Mouse (Mus musculus) bone marrow, adult 2 months (tissue): ENCODE results near the gene Ppil6. TPM values are rescaled to one million over a fixed set of nuclear protein-coding genes. Genes with fewer than 3 reads are reported as not detected.

ENCODE experiments used
- H3K27ac ChIP-seq: fragments of 200-500 bp; 2 replicates; pipeline ENCODE4 v1.5.1; 2012; ENCODE audit warnings: low read depth, mild to moderate bottlenecking, control low read depth, inconsistent platforms, low read length; ENCODE audit not compliant: control insufficient read depth, poor library complexity, insufficient read depth
- H3K4me1 ChIP-seq: fragments of 200-500 bp; 2 replicates; pipeline ENCODE4 v1.6.1; 2011; ENCODE audit warnings: low read length; ENCODE audit not compliant: control insufficient read depth, insufficient read depth
- H3K4me3 ChIP-seq: fragments of 200-500 bp; replicated peaks from 2 replicates; pipeline ENCODE3; 2011; ENCODE audit warnings: mild to moderate bottlenecking, low read depth, low read length, control low read depth; ENCODE audit not compliant: control insufficient read depth
- CTCF ChIP-seq: fragments of 200-500 bp; IDR thresholded peaks from 2 replicates; pipeline ENCODE4 v1.5.1; 2011; ENCODE audit warnings: low read length, control low read depth; ENCODE audit not compliant: control insufficient read depth, insufficient read depth
- POLR2A ChIP-seq: fragments of 200-500 bp; IDR thresholded peaks from 2 replicates; pipeline ENCODE4 v1.6.1; 2011; ENCODE audit warnings: low read depth, mild to moderate bottlenecking, control low read depth, low read length, borderline replicate concordance; ENCODE audit not compliant: control insufficient read depth
- WGBS: fragments of 180-500 bp; shearing (Covaris S2); methylation state at CpG from one replicate; pipeline ENCODE4 v1.1.7; 2018; 5-methylcytosine and 5-hydroxymethylcytosine counted together
- polyA plus RNA-seq: library from polyadenylated mRNA; stranded (reverse); fragments of >200 nt; gene quantifications from 2 replicates; pipeline ENCODE4 v1.2.4, GENCODE M21; 2011; ENCODE audit warnings: low replicate concordance; ENCODE audit not compliant: missing spikeins, insufficient read depth, insufficient read length

Gene Ppil6
- polyA plus RNA-seq, 1 experiment = not detected

DNA sequence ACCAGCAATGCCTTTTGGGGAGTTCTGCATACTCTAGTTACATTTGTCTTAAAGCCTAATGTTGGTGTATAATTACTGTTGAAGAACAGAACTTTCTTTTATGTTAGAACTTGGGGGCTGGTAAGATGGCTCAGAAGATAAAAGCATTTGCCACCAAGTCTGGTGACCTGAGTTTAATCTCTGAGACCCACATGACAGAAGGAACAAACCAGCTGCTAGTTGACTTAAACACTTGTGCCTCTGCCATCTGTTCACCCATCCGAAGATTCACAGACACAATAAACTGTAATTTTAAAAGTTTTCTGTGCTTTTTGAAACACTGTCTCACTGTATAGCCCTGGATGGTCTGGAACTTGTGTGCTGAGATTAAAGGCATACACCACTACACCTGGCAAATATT is 35.5 kb downstream of the Ppil6 start:
- no peak overlapping the region for H3K27ac ChIP-seq
- H3K4me1 ChIP-seq = peaks cover 3% of the 10 kb centered on the region; the same call in 1 of the 2 replicates
- TF ChIP-seq CTCF (no peak), POLR2A (no peak)
- whole genome bisulfite sequencing = 69% methylated on average over 1 of the region's 1 CpGs
- no peak overlapping the region for H3K4me3 ChIP-seq

DNA sequence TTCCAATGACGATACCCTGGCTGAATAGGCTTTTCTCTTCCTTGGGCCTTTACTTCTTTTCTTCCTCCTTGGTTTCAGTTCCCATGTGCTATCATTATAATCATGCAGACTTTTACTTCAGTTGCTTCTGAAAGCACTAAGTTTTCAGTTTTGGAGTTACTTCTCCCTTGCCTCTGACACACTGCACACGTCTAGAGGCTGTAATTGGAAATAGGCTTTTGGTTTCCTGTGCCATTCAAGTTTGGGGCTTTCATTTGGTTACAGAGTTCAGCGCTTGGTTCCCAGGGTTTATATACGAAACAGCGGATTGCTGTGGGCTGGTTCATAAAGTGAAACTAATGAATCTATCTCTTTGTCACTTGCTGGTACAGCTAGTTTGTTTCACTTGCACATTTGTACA is 39.7 kb downstream of the Ppil6 start:
- 25% methylated on average over 5 of the region's 5 CpGs for WGBS
- no peaks in the 10 kb centered on the region; the same call in 1 of the 2 replicates for H3K4me1 ChIP-seq
- H3K27ac ChIP-seq = no peak overlapping the region
- H3K4me3 ChIP-seq = no peak overlapping the region
- TF ChIP-seq CTCF = no peak
- no peak for TF ChIP-seq POLR2A

DNA sequence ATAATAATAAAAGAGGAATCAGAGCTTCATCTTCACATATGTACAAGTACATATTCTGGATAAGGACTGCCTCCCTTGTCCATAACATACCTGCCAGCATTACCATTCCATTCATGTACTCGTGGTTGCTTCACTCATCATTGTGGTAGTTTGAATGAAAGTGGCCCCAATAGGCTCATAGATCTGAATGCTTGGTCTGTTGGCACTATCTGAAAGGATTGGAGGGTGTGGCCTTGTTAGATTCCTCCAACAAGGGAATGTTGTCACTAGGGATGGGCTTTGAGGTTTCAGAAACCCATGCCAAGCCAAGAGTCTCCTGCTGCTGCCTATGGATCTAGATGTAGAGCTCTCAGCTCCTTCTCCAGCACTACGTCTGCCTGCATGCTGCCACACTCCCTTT is 45.8 kb downstream of the Ppil6 start:
- H3K4me1 ChIP-seq = no peaks in the 10 kb centered on the region; the same call in 1 of the 2 replicates
- WGBS = 80% methylated on average over 2 of the region's 2 CpGs
- H3K27ac ChIP-seq = no peak overlapping the region
- no peak overlapping the region for H3K4me3 ChIP-seq
- TF ChIP-seq CTCF (no peak), POLR2A (no peak)

DNA sequence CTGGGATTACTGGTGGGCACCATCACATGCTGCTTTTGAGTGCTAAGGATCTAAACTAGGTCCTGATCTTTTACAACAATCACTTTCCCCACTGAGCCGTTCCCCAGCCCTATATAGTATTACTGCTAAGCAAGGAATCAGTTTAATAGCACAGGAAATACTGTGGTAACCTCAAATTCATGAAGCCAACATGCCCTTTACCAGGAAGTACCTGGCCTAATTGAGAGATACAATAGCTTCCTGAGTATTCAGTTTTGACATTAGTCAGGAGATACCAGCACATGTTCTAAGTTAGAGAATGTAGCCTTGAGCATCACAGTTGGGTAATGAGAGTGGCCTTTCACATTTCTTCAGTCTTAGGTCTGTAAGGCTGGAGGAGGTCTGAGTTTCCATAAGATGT is 46.5 kb downstream of the Ppil6 start:
- Histone ChIP-seq H3K4me3 (no peak overlapping the region), H3K27ac (no peak overlapping the region), H3K4me1 (no peaks in the 10 kb centered on the region; the same call in 1 of the 2 replicates)
- no peak for TF ChIP-seq CTCF
- TF ChIP-seq POLR2A = no peak
- 32% methylated on average over 1 of the region's 1 CpGs for WGBS

DNA sequence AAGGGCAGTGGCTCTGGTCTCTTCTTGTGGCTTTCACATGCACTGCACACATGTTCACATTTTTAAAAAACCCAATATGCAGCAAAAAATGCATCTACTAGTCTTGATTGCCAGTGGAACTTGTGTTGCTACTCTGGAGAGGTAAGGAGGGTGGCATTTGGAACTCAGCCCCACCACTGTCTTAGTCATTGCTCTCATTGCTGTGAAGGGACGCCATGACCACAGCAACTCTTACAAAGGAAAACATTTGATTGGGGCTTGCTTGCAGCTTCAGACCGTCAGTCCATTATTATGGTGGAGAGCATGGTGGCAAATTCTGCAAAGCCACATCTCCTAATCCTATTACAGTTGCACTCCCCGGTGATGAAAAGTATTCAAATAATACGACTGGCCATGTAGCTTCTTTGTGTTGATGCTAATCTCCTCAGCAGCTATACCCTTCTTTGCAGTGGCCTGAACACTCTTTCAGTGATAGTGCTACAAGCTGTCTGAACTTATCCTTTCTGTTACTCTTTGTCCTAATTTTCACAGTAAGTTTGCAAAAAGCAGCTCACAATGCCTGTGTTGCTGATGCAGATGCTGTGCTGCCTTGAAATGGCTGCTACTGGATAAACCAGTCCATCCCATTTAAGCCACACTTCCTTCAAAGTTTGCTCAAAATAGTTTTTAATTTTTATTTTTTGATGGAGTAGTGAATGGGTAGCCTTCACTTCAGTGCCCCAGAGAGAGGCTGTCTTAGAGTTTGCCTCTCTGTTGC is 47.2 kb downstream of the Ppil6 start:
- Histone ChIP-seq H3K27ac (no peak overlapping the region), H3K4me3 (no peak overlapping the region), H3K4me1 (no peaks in the 10 kb centered on the region; the same call in 1 of the 2 replicates)
- WGBS = 89% methylated on average over 4 of the region's 4 CpGs
- no peak for TF ChIP-seq POLR2A
- no peak for TF ChIP-seq CTCF

DNA sequence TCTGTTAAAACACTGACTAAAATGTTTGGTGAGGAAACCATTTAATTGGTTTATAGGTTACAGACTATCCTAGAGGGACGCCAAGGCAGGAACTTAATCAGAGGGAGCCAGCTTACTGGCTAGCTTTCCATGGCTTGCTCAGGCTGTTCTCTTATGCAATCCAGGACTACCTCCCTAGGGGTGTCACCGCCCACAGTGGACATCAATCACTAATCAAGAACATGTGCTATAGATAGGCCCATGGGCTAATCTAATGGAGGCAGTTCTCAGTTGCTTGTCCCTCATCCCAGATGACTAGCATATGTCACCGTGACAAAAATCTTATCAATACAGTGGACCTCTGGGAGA is 47.7 kb downstream of the Ppil6 start:
- Histone ChIP-seq H3K4me1 (no peaks in the 10 kb centered on the region; the same call in 1 of the 2 replicates), H3K27ac (no peak overlapping the region), H3K4me3 (no peak overlapping the region)
- no peak for TF ChIP-seq POLR2A
- no peak for TF ChIP-seq CTCF
- 81% methylated on average over 3 of the region's 3 CpGs for WGBS

DNA sequence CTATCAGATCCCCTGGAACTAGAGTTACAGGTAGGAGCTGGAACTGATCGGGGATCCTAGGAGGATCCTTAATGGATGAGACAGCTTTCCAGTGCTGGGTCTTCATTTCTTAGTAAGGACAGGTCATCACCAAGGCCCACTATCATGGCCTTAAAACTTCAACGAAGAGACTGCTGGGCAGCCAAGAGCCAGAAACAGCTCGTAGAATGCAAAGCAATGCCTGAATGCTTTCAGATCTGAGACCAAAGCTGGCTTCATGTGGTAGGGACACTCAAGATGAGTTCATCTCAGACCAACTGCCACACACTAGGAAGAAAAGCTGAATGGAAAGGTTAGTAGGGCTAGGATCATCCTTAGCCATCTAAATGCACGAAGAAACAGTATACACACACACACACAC is 48.7 kb downstream of the Ppil6 start:
- no peak overlapping the region for H3K27ac ChIP-seq
- no peaks in the 10 kb centered on the region; the same call in 1 of the 2 replicates for H3K4me1 ChIP-seq
- TF ChIP-seq CTCF (no peak), POLR2A (no peak)
- WGBS = 84% methylated on average over 4 of the region's 4 CpGs
- H3K4me3 ChIP-seq = no peak overlapping the region

DNA sequence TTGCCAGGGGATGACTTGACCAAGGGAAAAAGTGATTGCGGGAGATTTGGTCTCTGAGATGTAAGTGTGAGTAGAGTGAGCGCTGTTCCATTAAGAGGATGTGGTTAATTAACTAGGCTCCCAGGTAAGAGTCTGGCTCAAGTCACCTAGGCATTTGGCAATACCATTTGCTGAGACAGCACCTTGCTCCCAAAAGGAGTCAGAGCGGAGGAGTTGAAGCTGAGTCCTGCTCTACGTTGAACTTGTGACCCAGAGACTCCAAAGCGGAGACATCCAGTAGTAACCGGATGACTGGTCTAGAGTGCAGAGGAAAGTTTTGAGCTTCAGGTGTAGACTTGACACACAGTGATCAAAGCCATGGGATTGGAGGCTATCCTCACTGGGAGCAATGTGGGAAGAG is 51.8 kb downstream of the Ppil6 start:
- Histone ChIP-seq H3K27ac (no peak overlapping the region), H3K4me3 (no peak overlapping the region), H3K4me1 (peaks cover 1% of the 10 kb centered on the region; the same call in 1 of the 2 replicates)
- TF ChIP-seq CTCF = no peak
- TF ChIP-seq POLR2A = no peak
- 90% methylated on average over 6 of the region's 6 CpGs for WGBS
